Mouse (Mus musculus) CD4-positive helper T cell, adult 2 months (primary cell): ENCODE measurements at regions not wholly inside any gene's neighbourhood (a gene's known extent, or its start where the extent isn't known, plus 50 kb on each side); places are given as distances from the start of the nearest gene placed in this dataset.

ENCODE experiments used
- DNase-seq: peaks from one replicate; pipeline ENCODE4 v3.0.0-alpha.2; 2012; ENCODE audit warnings: low read depth, missing footprints, low spot score

- no peak for DNase-seq
Observed at GRCm38 (mm10) chr12:51128274-51128673, 219.6 kb upstream of the G2e3 start.

GRCm38 (mm10) chr12:51118781-51119180, 229.1 kb upstream of the G2e3 start:
- no peak for DNase-seq

DNA sequence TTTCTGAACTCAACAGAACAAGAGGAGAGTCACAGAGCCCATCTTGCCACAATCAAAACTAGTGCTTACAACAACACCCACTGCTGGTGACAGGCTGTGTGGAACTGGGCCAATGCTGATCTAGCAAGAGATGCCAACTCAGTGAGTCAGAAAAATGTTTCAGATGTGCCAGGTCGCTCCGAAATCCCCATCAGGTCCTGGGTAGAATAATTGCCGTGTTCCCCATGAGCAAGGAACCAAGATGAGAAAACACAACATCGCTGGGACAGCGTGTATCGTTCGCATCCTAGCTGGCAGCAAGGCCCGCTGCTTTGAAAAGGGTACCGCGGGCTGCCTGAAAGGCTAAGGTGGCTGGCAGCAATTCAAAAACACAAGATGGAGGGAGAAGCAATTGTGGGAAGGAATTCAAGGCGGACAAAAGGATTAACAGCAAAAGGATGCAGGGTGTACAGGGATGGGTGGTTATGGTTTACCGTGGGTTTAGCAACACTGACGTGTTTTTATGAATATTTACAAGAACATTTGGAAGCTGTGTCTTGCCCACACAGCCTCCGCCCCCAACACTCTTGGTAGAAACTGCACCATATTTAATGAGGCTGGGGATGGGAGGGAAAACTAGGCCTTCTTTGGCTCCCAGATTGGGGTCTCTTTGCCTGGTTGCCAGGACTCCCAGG, 229.7 kb upstream of the G2e3 start:
- no peak for DNase-seq

GRCm38 (mm10) chr12:51117436-51118020, 230.3 kb upstream of the G2e3 start:
- no peak for DNase-seq

DNA sequence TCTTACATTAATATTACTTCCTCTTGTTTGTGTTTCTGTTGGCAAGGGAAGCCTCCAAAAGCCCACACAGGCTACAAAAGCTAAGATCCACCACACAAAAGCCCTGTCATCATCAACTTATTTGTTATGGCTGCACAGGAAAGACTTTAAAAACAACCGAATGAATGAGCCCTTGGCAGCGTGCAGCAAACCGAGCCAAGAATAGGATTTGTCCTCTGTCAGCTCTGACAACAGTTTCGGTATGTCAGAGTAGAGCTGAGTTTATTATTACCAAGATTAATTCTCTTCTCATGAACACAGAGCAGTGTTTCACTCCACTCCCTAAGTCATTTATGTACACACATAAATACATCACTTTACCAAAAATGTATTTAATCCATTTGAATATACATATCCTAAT, 236.1 kb upstream of the G2e3 start:
- DNase-seq = no peak

- no peak for DNase-seq
Observed at GRCm38 (mm10) chr12:51108044-51108443, 239.8 kb upstream of the G2e3 start.

DNA sequence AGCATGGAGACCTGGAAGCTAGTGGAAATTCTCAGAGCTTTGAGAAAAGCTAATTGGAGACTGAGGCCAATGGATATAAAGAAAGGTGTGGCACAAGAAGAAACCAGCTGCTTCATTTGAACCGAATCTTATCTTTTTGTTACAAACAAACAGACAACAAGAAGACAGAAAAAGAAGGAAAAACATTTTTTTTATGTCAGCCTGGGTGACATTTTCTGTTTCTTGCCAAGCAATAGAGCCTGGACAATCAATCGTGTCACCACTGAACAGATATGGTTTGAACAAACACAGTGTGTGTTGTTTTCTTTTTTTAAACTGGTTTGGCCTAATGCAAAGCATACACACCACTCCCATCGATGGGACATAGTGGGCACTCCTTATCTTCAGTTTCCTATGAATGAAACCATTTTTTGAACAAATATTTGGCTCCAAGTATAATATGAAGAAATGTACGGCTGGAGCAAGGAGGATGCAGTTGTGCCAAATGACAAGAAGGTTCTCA, 244.3 kb upstream of the G2e3 start:
- DNase-seq = no peak

- DNase-seq = no peak
Observed at GRCm38 (mm10) chr12:51101636-51102035, 246.2 kb upstream of the G2e3 start.

DNA sequence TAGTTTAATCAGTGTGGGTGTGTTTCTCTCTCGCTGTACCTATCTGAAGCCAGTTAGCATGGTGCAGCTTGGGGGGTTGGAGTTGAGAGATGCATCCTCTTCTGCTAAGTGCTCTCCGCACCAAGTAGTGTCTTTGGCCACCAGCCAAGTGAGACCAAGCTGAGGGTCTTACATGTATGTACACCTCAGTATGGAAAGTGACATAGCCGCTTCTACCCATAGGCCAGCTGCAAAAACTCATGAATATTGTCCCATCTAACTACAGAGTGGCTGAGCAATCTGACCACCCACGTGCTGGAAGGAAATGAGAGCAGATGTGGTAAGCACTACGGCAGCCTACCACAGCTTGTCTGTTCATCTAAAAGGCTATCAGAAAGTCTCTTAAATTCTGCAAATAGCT, 247.0 kb upstream of the G2e3 start:
- no peak for DNase-seq

- no peak for DNase-seq
Observed at GRCm38 (mm10) chr12:51095974-51096373, 251.9 kb upstream of the G2e3 start.

- no peak for DNase-seq
Observed at GRCm38 (mm10) chr12:51089324-51089723, 258.5 kb upstream of the G2e3 start.

GRCm38 (mm10) chr12:51081809-51082208, 266.1 kb upstream of the G2e3 start:
- DNase-seq = no peak

DNA sequence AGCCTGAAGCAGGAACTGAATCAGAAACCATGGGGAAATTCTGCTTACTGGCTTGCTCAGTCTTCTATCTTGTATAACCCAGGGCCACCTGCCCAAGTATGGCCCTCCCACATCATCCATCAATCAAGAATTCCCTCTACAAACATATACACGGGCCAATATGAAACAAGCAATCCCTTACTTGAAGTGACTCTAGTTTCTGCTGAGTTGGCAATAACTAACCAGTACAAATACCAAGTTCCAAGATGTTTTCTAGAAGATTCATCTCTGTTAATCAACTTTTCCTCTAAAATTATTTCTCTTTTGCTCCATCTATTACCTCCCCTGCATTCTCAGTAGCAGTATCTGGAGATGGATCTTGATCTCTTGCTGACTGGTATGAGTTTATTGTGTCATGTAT, 274.4 kb upstream of the G2e3 start:
- no peak for DNase-seq

DNA sequence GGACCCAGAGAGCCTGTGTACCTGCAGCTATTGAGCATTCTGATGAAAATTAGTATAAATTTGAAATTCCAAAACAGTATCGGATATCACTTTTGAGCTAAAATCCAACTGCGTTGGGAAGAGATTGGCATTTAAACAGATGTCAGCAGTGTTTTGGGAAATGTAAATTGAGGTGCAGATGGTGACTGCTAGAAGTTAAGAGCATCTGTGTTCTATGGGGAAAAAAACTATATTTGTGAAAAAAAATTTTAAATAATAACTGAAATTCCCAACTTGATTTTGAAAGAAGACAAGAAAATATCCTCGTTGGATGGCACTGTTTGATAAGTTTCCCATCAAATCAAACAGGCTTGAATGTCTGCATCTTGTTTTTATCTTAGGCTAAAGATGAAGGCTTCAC, 286.9 kb upstream of the G2e3 start:
- DNase-seq = no peak

DNA sequence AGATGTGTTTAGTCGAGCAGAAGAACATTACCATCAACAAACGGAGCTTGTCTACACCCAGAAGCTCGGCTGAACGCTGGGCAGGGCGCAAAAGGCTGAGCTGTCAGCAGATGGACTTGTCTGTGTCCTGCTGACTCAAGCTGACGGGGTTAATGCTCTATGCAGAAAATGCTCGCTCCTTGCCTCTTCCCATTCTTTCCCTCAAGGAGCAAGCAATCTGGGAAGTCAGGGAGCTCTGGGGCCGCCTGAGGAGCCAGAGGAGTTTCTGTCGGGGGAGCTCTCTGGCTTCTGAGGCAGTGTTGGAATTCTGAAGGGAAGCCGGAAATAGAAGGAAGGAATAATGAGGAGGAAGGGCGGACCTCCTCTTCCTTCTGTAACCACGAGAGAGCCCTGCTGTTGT, 289.3 kb upstream of the G2e3 start:
- DNase-seq = no peak

- no peak for DNase-seq
Observed at GRCm38 (mm10) chr12:51058104-51058503, 289.8 kb upstream of the G2e3 start.

- DNase-seq = no peak
Observed at GRCm38 (mm10) chr12:51047116-51047515, 300.7 kb upstream of the G2e3 start.

- DNase-seq = no peak
Observed at GRCm38 (mm10) chr12:51045437-51045836, 302.4 kb upstream of the G2e3 start.

DNA sequence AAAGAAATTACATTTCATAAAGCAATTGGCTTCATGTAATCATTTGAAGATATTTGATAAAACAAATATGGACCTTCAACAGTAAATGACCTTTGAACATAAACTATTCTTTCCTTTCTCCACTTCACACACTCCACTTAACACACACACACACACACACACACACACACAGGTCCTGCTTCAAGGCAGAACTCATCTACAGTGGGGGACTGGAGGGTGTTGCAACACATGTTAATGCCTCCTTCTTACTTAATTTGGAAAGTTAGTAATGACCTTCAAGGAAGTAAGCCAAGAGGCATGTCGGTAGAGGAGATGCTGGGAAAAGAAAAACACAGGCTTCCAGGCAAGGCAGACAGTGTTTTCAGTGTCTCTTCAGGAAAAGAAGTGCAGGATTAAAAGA, 302.8 kb upstream of the G2e3 start:
- DNase-seq = no peak

DNA sequence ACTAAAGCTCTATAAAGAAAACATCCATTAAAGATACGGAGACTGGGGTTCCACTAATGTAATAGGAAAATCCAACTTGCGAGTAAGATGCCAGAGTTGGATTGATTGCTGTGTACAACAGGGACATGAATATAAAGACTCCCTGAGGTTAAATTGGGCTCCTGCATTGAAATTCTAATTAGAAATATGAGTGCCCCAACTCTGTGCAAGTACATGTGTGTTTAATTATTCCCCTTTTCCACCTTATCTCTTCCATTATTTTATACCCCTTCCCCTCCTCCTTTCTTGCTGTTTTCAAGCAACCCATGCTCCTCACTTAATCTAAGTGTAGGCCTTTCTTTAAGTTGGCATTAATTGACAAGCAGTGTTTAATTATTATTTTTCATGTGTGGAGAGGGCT, 315.7 kb upstream of the G2e3 start:
- DNase-seq = no peak

- DNase-seq = no peak
Observed at GRCm38 (mm10) chr12:51028601-51029174, 319.2 kb upstream of the G2e3 start.

- no peak for DNase-seq
Observed at GRCm38 (mm10) chr12:51026046-51026445, 321.8 kb upstream of the G2e3 start.

DNA sequence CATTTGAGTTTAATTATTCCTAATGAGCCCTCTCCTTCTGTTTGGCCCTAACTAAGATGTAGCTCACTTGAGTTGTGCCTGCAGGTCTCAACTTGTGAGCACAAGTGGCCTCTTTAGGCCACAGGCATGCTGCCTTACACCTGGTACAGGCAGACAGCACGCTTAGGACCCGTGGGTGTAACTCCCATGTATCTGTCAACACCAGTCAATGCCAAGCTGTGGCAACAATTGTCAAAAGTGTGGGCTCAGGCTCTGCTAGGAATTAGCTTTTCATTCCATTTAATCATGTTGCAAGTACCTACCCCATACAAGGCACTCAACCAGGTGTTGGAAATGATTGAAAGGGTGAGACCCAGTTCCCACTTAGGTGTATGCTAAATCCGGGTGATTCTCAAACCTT, 322.3 kb upstream of the G2e3 start:
- no peak for DNase-seq
